8 mouse cellular contexts compared by ENCODE assay signal in the genomic region with DNA sequence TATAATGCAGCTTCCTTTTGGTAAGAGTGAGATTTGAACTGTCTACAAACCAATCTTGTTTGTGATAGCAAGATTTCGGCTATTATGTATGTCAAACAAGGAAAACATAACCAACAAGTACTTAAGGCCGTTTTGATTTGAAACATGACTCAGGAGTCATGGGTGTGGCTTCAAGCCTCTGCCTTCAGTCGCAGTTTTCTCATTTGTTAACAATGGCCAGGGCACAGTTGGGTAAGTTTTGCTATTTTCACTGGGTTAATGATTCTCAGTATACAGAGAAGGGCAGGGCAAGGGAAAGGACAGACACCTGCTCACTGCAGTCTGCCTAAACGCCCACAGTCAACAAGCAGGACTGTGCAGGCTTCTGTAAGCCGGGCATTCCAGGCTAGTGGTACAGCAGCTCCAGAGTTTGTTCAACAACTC. TPM values are rescaled to one million over a fixed set of nuclear protein-coding genes. Genes with fewer than 3 reads are reported as not detected.
DNase-seq lines count a peak whose midpoint lies in the region; ATAC-seq and TF ChIP-seq lines count a peak whose summit lies in the region.

No protein-coding gene starts in this region.

- ATAC-seq in heart, embryonic 14.5 days (ENCODE audit: insufficient number of reproducible peaks, insufficient read depth, low FRiP score, low read depth), result 0 out of 2 replicates have a peak, but pooled peaks have one; percentile 1
- peak; percentile 84 for ATAC-seq in stomach, postnatal 0 days (ENCODE audit: low FRiP score, low TSS enrichment)

- H3K27me3 ChIP-seq in heart, embryonic 14.5 days (ENCODE audit: control insufficient read depth, insufficient read depth, low read length), result no peaks in the 10 kb centered on the region
- no peaks in the 10 kb centered on the region for H3K27me3 ChIP-seq in erythroblast, embryonic 14.5 days (ENCODE audit: control insufficient read depth)
- H3K27me3 ChIP-seq in stomach, postnatal 0 days (ENCODE audit: control insufficient read depth, insufficient read depth, low read length), result no peaks in the 10 kb centered on the region

- peak overlapping the region; percentile 88 for H3K4me2 ChIP-seq in heart, embryonic 14.5 days (ENCODE audit: low read length)
- H3K4me2 ChIP-seq in stomach, postnatal 0 days (replicated peaks; ENCODE audit: low read depth), result peak overlapping the region; percentile 88

- in situ Hi-C loops in ES-E14 (cut with MboI; ENCODE audit: low sequenced_read_pairs in 2 of 2, unreplicated experiment in 2 of 2), result no loop called here

- 4% methylated on average over 5 of the region's 5 CpGs for WGBS in heart, embryonic 14.5 days
- WGBS in stomach, postnatal 0 days, result 1% methylated on average over 5 of the region's 5 CpGs

- no peak for TF ChIP-seq CTCF in stomach, postnatal 0 days (IDR thresholded peaks at IDR 0.05; ENCODE audit: low read depth)

- no peak for TF ChIP-seq EP300 in stomach, postnatal 0 days (optimal IDR thresholded peaks at IDR 0.05)

- no peaks in the 10 kb centered on the region for H3K9me3 ChIP-seq in heart, embryonic 14.5 days (ENCODE audit: control insufficient read depth, low read length)
- no peaks in the 10 kb centered on the region for H3K9me3 ChIP-seq in ES-E14 (ENCODE audit: control insufficient read depth, insufficient read depth, low read depth, low read length)
- H3K9me3 ChIP-seq in erythroblast, embryonic 14.5 days (ENCODE audit: control insufficient read depth, low read length), result no peaks in the 10 kb centered on the region
- no peaks in the 10 kb centered on the region for H3K9me3 ChIP-seq in stomach, postnatal 0 days (ENCODE audit: control insufficient read depth, low read length)

- DNase-seq in heart, adult 11 months, result no peak
- DNase-seq in ES-E14 (ENCODE audit: low read depth, low spot score) (peak; percentile 15), liver (peak; percentile 23), adipocyte (ENCODE audit: low spot score) (no peak)
- peak; percentile 52 for DNase-seq in stomach, postnatal 0 days (ENCODE audit: low spot score)
- no peak for DNase-seq in cerebellum, postnatal 4 days (ENCODE audit: low spot score in 2 of 2)

- peaks cover 2 to 20% of the 10 kb centered on the region in 2 experiments; a peak in 3 of 4 replicates for H3K4me1 ChIP-seq in heart, embryonic 14.5 days (ENCODE audit: control insufficient read depth in 2 of 2, insufficient read depth in 2 of 2, low read length in 2 of 2)
- H3K4me1 ChIP-seq in ES-E14 (ENCODE audit: control insufficient read depth in 2 of 2, insufficient read depth in 2 of 2, low read length in 2 of 2, poor library complexity in 1 of 2), result peaks cover 3 to 5% of the 10 kb centered on the region in 2 experiments; a peak in 2 of 4 replicates
- peaks cover 52% of the 10 kb centered on the region for H3K4me1 ChIP-seq in erythroblast, embryonic 14.5 days (ENCODE audit: control insufficient read depth)
- peaks cover 3% of the 10 kb centered on the region; the same call in 1 of the 2 replicates for H3K4me1 ChIP-seq in stomach, postnatal 0 days (replicated peaks; ENCODE audit: control insufficient read depth, insufficient read depth)

- H3K4me3 ChIP-seq in heart, embryonic 14.5 days (ENCODE audit: control insufficient read depth in 1 of 2, insufficient read depth in 1 of 2, low read depth in 1 of 2, low read length in 2 of 2), result peak overlapping the region; percentile 91 to 96
- H3K4me3 ChIP-seq in ES-E14 (ENCODE audit: insufficient read depth in 1 of 2, low read depth in 1 of 2, low read length in 2 of 2, poor library complexity in 1 of 2, severe bottlenecking in 1 of 2), result peak overlapping the region; percentile 74 to 98
- peak overlapping the region; percentile 74 for H3K4me3 ChIP-seq in erythroblast, embryonic 14.5 days (replicated peaks)
- H3K4me3 ChIP-seq in stomach, postnatal 0 days (ENCODE audit: low read depth, low read length), result peak overlapping the region; percentile 75

- H3K36me3 ChIP-seq in heart, embryonic 14.5 days (ENCODE audit: control insufficient read depth, insufficient read depth, low read length), result peaks cover 7% of the 10 kb centered on the region; the same call in 1 of the 2 replicates
- peaks cover 2% of the 10 kb centered on the region; the same call in 1 of the 2 replicates for H3K36me3 ChIP-seq in ES-E14 (ENCODE audit: control insufficient read depth, insufficient read depth, low read length, poor library complexity, severe bottlenecking)
- peaks cover 34% of the 10 kb centered on the region for H3K36me3 ChIP-seq in erythroblast, embryonic 14.5 days (ENCODE audit: control insufficient read depth)
- H3K36me3 ChIP-seq in stomach, postnatal 0 days (ENCODE audit: control insufficient read depth, insufficient read depth, low read length), result no peaks in the 10 kb centered on the region

- peak overlapping the region; percentile 90 for H3K9ac ChIP-seq in heart, embryonic 14.5 days (ENCODE audit: low read length)
- H3K9ac ChIP-seq in ES-E14 (ENCODE audit: insufficient read depth, low read depth, low read length, poor library complexity, severe bottlenecking), result peak overlapping the region; percentile 80
- peak overlapping the region; percentile 54 for H3K9ac ChIP-seq in stomach, postnatal 0 days (ENCODE audit: low read length)

- H3K27ac ChIP-seq in heart, embryonic 14.5 days (replicated peaks in 1 of 2; ENCODE audit: control insufficient read depth in 1 of 2, insufficient read depth in 1 of 2, low read depth in 2 of 2, low read length in 2 of 2), result peak overlapping the region; percentile 59 to 100
- H3K27ac ChIP-seq in ES-E14 (ENCODE audit: insufficient read depth, low read depth, low read length, poor library complexity, severe bottlenecking), result peak overlapping the region; percentile 54
- H3K27ac ChIP-seq in stomach, postnatal 0 days (replicated peaks), result peak overlapping the region; percentile 100

TF ChIP-seq in ES-E14, 5 proteins besides CTCF, POLR2A, EP300 and RAD21:
- no peak for TF ChIP-seq MAFK (IDR thresholded peaks at IDR 0.05; ENCODE audit: insufficient read depth, low read depth, low read length)
- TF ChIP-seq ZC3H11A (IDR thresholded peaks at IDR 0.05; ENCODE audit: borderline replicate concordance, low read depth, low read length), result no peak
- TF ChIP-seq HCFC1 (IDR thresholded peaks at IDR 0.05; ENCODE audit: borderline replicate concordance, insufficient read depth, low read length), result no peak
- no peak for TF ChIP-seq ZNF384 (IDR thresholded peaks at IDR 0.05; ENCODE audit: low read depth, low read length)
- TF ChIP-seq CHD2 (IDR thresholded peaks at IDR 0.05; ENCODE audit: low read depth, low read length), result no peak
TF ChIP-seq in ES-E14: peak in this region for 0.

RNA-seq across cellular contexts. Expression of gene Mastl, which starts 0.6 kb away (rescaled TPM):
- polyA plus RNA-seq in heart, embryonic 14.5 days (2014; fragmentation: Nextera tagmentation; extraction: Ambion mirVana), result 8.6 and 11.2 TPM in 2 replicates
- 30.7 and 30.9 TPM in 2 replicates for total RNA-seq in ES-E14 (2012; rRNA removed)
- 0.13 and 0.34 TPM in 2 replicates for polyA plus RNA-seq in erythroblast, embryonic 14.5 days (2012)
- 2.3 and 3.0 TPM in 2 replicates for polyA plus RNA-seq in stomach, postnatal 0 days (2015; fragmentation: Nextera tagmentation; extraction: Ambion mirVana)

RNA-seq across cellular contexts. Expression of gene Yme1l1, which starts 1.0 kb away (rescaled TPM):
- polyA plus RNA-seq in heart, embryonic 14.5 days (2014; fragmentation: Nextera tagmentation; extraction: Ambion mirVana), result 50.6 and 58.3 TPM in 2 replicates
- total RNA-seq in ES-E14 (2012; rRNA removed), result 158 and 160 TPM in 2 replicates
- polyA plus RNA-seq in erythroblast, embryonic 14.5 days (2012), result 0.35 and 0.45 TPM in 2 replicates
- 42.0 and 44.9 TPM in 2 replicates for polyA plus RNA-seq in stomach, postnatal 0 days (2015; fragmentation: Nextera tagmentation; extraction: Ambion mirVana)

RNA-seq across cellular contexts. Expression of gene 4931423N10Rik, which starts 52.1 kb away (rescaled TPM):
- not detected in 2 replicates for polyA plus RNA-seq in heart, embryonic 14.5 days (2014; fragmentation: Nextera tagmentation; extraction: Ambion mirVana)
- total RNA-seq in ES-E14 (2012; rRNA removed), result 0.26 TPM in 1 of 2 replicates, not detected in the other
- not detected in 2 replicates for polyA plus RNA-seq in erythroblast, embryonic 14.5 days (2012)
- polyA plus RNA-seq in stomach, postnatal 0 days (2015; fragmentation: Nextera tagmentation; extraction: Ambion mirVana), result 0.06 TPM in 1 of 2 replicates, not detected in the other

Comparison
In these comparisons a context has a peak if more than half of its experiments do, and no peak if none do; other contexts are left out.
1. DNase-seq: peak in ES-E14 (single experiment), liver (single experiment) and stomach, postnatal 0 days (single experiment); none in heart, adult 11 months (single experiment), cerebellum, postnatal 4 days (0 of 2) and adipocyte (single experiment).
2. RNA of gene Yme1l1, which starts 1.0 kb away (polyA plus RNA-seq): 50.6 to 58.3 TPM in heart, embryonic 14.5 days and 42.0 to 44.9 TPM in stomach, postnatal 0 days; 0.35 to 0.45 TPM in erythroblast, embryonic 14.5 days; every median in the first group is over 10 times any median in the second.
3. Peak in every context shown above with its lines, with median percentiles within 50 percentile points of each other: H3K27ac ChIP-seq, H3K4me3 ChIP-seq and H3K9ac ChIP-seq.